Mouse (Mus musculus): ENCODE measurements at regions not wholly inside any gene's neighbourhood (a gene's known extent, or its start where the extent isn't known, plus 50 kb on each side); places are given as distances from the start of the nearest gene placed in this dataset.

- no peak for DNase-seq
Observed at GRCm38 (mm10) chrX:133119026-133119425, 569.8 kb downstream of the Pcdh19 start.

GRCm38 (mm10) chrX:133110173-133110572, 578.6 kb downstream of the Pcdh19 start:
- no peak for DNase-seq

GRCm38 (mm10) chrX:133092983-133093382, 595.8 kb downstream of the Pcdh19 start:
- DNase-seq: no peak

GRCm38 (mm10) chrX:133064116-133064515, 624.7 kb downstream of the Pcdh19 start:
- DNase-seq: peak in 1 of 2 experiments; percentile 2
